Mouse (Mus musculus) heart, postnatal 10 days (tissue): ENCODE measurements around the gene Tmem215. TPM values are rescaled to one million over a fixed set of nuclear protein-coding genes. Genes with fewer than 3 reads are reported as not detected.

Experiments used
- total RNA-seq, 2 experiments: library from RNA; stranded (reverse); gene quantifications; 2 replicates each; pipeline ENCODE4 v1.2.3; 2021

Gene Tmem215
- total RNA-seq, 2 experiments from 2014 or later: 0.15 to 0.19 TPM

Other genes with a start within 250 kb of the Tmem215 start
- gene Ddx58, start 232.4 kb upstream of the Tmem215 start, total RNA-seq: 10 to 100 TPM in 1 of 2 experiments, 1 to 10 TPM in 1; 7.7 to 10.2 TPM
- gene Smim27, start 202.6 kb upstream of the Tmem215 start, total RNA-seq: 10 to 100 TPM; 34.2 to 34.7 TPM
- gene Topors, start 202.3 kb upstream of the Tmem215 start, total RNA-seq: 10 to 100 TPM; 15.7 to 18.1 TPM
- 100 to 1,000 TPM; 450 to 461 TPM for gene Ndufb6, start 192.8 kb upstream of the Tmem215 start, total RNA-seq
- gene Aptx, start 231.0 kb downstream of the Tmem215 start, total RNA-seq: 10 to 100 TPM; 18.0 to 18.1 TPM
- gene Dnaja1, start 250.0 kb downstream of the Tmem215 start, total RNA-seq: 100 to 1,000 TPM in 1 of 2 experiments, 10 to 100 TPM in 1; 95.0 to 120 TPM